Mouse (Mus musculus): ENCODE measurements at regions not wholly inside any gene's neighbourhood (a gene's known extent, or its start where the extent isn't known, plus 50 kb on each side); places are given as distances from the start of the nearest gene placed in this dataset.

DNA sequence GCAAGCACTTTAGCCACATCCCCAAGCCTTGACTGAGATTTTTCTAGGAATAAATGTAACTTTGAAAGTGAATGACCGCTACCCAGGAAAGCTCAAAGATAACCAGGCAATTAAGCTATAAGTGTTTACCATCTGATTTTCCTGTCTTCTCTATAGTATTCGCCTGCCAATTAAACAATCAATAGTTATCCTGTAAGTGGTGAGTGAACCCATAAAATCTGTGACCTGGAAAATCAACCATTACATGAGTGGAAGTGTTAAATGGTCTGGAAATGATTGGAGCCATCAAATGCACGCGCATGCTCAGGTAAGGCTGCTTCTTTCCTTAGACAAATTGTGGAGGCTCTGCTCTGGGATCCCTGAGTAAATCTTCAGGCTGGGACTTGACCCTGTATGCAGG is 170.8 kb upstream of the Cxcr4 start:
- TF ChIP-seq CTCF (IDR thresholded peaks at IDR 0.05; ENCODE audit: insufficient read depth, low read depth, low read length): no peak
- TF ChIP-seq POLR2A (IDR thresholded peaks at IDR 0.05; ENCODE audit: insufficient read depth, low read depth, low read length): no peak
